Mouse (Mus musculus): ENCODE results near the gene Tgm5.
"Not testable (repeated sequence)": the region's sequence is repeated elsewhere in the genome, so short reads cannot be mapped to it uniquely, and the experiment has no call there.

Tgm5 gene

GRCm38 (mm10) chr2:121061315-121061714, 24.3 kb downstream of the Tgm5 start:
- H3K9me3 ChIP-seq (ENCODE audit: low read length) = no peaks in the 10 kb centered on the region
- no peak overlapping the region for H3K4me3 ChIP-seq (replicated peaks; ENCODE audit: low read length)

GRCm38 (mm10) chr2:121057997-121058396, 27.6 kb downstream of the Tgm5 start:
- H3K4me1 ChIP-seq (replicated peaks; ENCODE audit: low read depth, low read length) = no peaks in the 10 kb centered on the region
- H3K9me3 ChIP-seq (ENCODE audit: low read length) = no peaks in the 10 kb centered on the region
- H3K27me3 ChIP-seq (ENCODE audit: insufficient read depth, low read length) = no peaks in the 10 kb centered on the region
- TF ChIP-seq CTCF (conservative IDR thresholded peaks at IDR 0.05; ENCODE audit: low read length) (no peak), POU5F1 (IDR thresholded peaks at IDR 0.05; ENCODE audit: borderline replicate concordance, low read length) (no peak), NANOG (IDR thresholded peaks at IDR 0.05; ENCODE audit: borderline replicate concordance, low read length) (no peak)
- H3K36me3 ChIP-seq (ENCODE audit: insufficient read depth, low read length) = no peaks in the 10 kb centered on the region
- H3K4me3 ChIP-seq (replicated peaks; ENCODE audit: low read length) = no peak overlapping the region

More at GRCm38 (mm10) chr2:121061315-121061714, 24.3 kb downstream of the Tgm5 start:
- TF ChIP-seq CTCF (conservative IDR thresholded peaks at IDR 0.05; ENCODE audit: low read length) = no peak
- TF ChIP-seq NANOG (IDR thresholded peaks at IDR 0.05; ENCODE audit: borderline replicate concordance, low read length) = no peak
- no peak for TF ChIP-seq POU5F1 (IDR thresholded peaks at IDR 0.05; ENCODE audit: borderline replicate concordance, low read length)
- H3K27me3 ChIP-seq (ENCODE audit: insufficient read depth, low read length) = no peaks in the 10 kb centered on the region
- no peaks in the 10 kb centered on the region for H3K36me3 ChIP-seq (ENCODE audit: insufficient read depth, low read length)
- no peaks in the 10 kb centered on the region for H3K4me1 ChIP-seq (replicated peaks; ENCODE audit: low read depth, low read length)

DNA sequence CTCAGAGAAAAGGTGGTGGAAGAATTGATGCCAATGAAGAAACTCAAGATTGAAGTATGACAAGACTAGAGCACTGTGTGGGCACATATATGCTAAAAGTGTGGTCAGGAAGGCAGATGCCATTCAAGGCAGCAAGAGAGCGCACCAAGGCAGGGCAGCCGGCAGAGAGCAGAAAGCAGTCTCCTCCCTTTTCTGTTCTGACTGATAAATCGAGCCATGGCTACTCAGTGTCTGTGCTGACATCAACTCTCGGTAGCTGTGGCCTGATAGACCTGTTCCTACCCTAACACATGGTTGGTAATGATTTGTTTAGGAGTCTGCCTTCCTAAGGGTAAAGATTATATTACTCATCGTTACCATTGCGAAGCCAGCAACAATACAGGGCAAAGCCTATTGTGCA, 29.7 kb downstream of the Tgm5 start:
- Histone ChIP-seq H3K36me3 (ENCODE audit: insufficient read depth, low read length) (no peaks in the 10 kb centered on the region), H3K9me3 (ENCODE audit: low read length) (no peaks in the 10 kb centered on the region), H3K4me3 (replicated peaks; ENCODE audit: low read length) (no peak overlapping the region), H3K4me1 (replicated peaks; ENCODE audit: low read depth, low read length) (no peaks in the 10 kb centered on the region), H3K27me3 (ENCODE audit: insufficient read depth, low read length) (no peaks in the 10 kb centered on the region)
- TF ChIP-seq NANOG (IDR thresholded peaks at IDR 0.05; ENCODE audit: borderline replicate concordance, low read length) (no peak), CTCF (conservative IDR thresholded peaks at IDR 0.05; ENCODE audit: low read length) (no peak), POU5F1 (IDR thresholded peaks at IDR 0.05; ENCODE audit: borderline replicate concordance, low read length) (no peak)

- TF ChIP-seq CTCF (conservative IDR thresholded peaks at IDR 0.05; ENCODE audit: low read length) (no peak), POU5F1 (IDR thresholded peaks at IDR 0.05; ENCODE audit: borderline replicate concordance, low read length) (no peak)
- no peak overlapping the region for H3K4me3 ChIP-seq (replicated peaks; ENCODE audit: low read length)
- H3K27me3 ChIP-seq (ENCODE audit: insufficient read depth, low read length) = no peaks in the 10 kb centered on the region
- no peaks in the 10 kb centered on the region for H3K4me1 ChIP-seq (replicated peaks; ENCODE audit: low read depth, low read length)
- no peaks in the 10 kb centered on the region for H3K36me3 ChIP-seq (ENCODE audit: insufficient read depth, low read length)
- no peaks in the 10 kb centered on the region for H3K9me3 ChIP-seq (ENCODE audit: low read length)
These were observed 31.6 kb downstream of the Tgm5 start for GRCm38 (mm10) chr2:121054060-121054459.

GRCm38 (mm10) chr2:121052176-121052575, 33.5 kb downstream of the Tgm5 start:
- peaks cover 7% of the 10 kb centered on the region; the same call in 1 of the 2 replicates for H3K27me3 ChIP-seq (ENCODE audit: insufficient read depth, low read length)
- no peak overlapping the region for H3K4me3 ChIP-seq (replicated peaks; ENCODE audit: low read length)
- TF ChIP-seq CTCF (conservative IDR thresholded peaks at IDR 0.05; ENCODE audit: low read length) (no peak), NANOG (IDR thresholded peaks at IDR 0.05; ENCODE audit: borderline replicate concordance, low read length) (no peak), POU5F1 (IDR thresholded peaks at IDR 0.05; ENCODE audit: borderline replicate concordance, low read length) (no peak)
- H3K4me1 ChIP-seq (replicated peaks; ENCODE audit: low read depth, low read length) = 0 out of 2 replicates have a peak, but pooled peaks cover 3% of the 10 kb centered on the region
- H3K36me3 ChIP-seq (ENCODE audit: insufficient read depth, low read length) = no peaks in the 10 kb centered on the region
- H3K9me3 ChIP-seq (ENCODE audit: low read length) = no peaks in the 10 kb centered on the region

GRCm38 (mm10) chr2:121045653-121046052, 40.0 kb downstream of the Tgm5 start:
- Histone ChIP-seq H3K9me3 (ENCODE audit: low read length) (no peaks in the 10 kb centered on the region), H3K4me3 (replicated peaks; ENCODE audit: low read length) (no peak overlapping the region), H3K36me3 (ENCODE audit: insufficient read depth, low read length) (no peaks in the 10 kb centered on the region), H3K4me1 (replicated peaks; ENCODE audit: low read depth, low read length) (peaks cover 23% of the 10 kb centered on the region), H3K27me3 (ENCODE audit: insufficient read depth, low read length) (peaks cover 7% of the 10 kb centered on the region; the same call in 1 of the 2 replicates)
- TF ChIP-seq POU5F1 (IDR thresholded peaks at IDR 0.05; ENCODE audit: borderline replicate concordance, low read length) (no peak), NANOG (IDR thresholded peaks at IDR 0.05; ENCODE audit: borderline replicate concordance, low read length) (peak; percentile 77; the same call in 1 of the 2 replicates)

DNA sequence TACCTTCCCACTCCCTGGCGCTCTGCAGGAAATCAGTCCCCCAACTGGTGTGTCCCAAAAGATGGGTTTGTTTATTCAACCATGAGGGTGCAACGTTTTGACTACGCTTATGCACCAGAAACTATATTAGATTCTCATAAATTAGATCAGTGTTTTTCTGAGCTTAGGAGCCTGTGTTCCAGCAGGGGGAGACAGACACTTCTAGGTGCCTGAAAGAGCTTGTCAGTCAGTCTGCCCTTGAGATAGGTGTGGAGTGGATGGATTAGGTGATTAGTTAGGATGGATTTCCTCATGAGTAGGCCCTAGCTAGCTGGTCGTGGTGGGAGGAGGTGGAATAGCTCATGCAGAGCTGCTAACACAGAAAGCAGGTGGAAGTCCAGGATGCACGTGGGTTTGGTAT, 44.5 kb downstream of the Tgm5 start:
- no peaks in the 10 kb centered on the region for H3K36me3 ChIP-seq (ENCODE audit: insufficient read depth, low read length)
- H3K4me1 ChIP-seq (replicated peaks; ENCODE audit: low read depth, low read length) = peaks cover 13% of the 10 kb centered on the region
- H3K9me3 ChIP-seq (ENCODE audit: low read length) = no peaks in the 10 kb centered on the region
- no peaks in the 10 kb centered on the region for H3K27me3 ChIP-seq (ENCODE audit: insufficient read depth, low read length)
- TF ChIP-seq CTCF (conservative IDR thresholded peaks at IDR 0.05; ENCODE audit: low read length) (peak; percentile 46), POU5F1 (IDR thresholded peaks at IDR 0.05; ENCODE audit: borderline replicate concordance, low read length) (no peak)
- no peak overlapping the region for H3K4me3 ChIP-seq (replicated peaks; ENCODE audit: low read length)

DNA sequence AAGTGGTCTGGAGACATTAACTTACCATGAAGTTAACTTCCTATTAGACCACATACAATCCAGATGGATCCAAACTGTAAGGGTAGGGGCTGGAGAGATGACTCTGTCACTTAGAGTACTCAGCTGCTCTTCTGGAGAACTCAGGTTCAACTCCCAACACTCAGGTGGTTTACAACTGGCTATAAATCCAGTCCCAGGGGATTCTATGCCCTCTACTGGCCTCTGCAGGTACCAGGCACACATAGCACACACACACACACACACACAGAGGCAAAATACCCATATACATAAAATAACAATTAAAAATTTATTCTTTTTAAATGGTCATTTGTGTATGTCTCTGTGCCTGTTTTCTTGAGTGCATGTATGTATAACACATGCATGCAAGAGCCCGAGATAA, 46.3 kb downstream of the Tgm5 start:
- no peaks in the 10 kb centered on the region for H3K4me1 ChIP-seq (replicated peaks; ENCODE audit: low read depth, low read length)
- H3K9me3 ChIP-seq (ENCODE audit: low read length) = no peaks in the 10 kb centered on the region
- no peak overlapping the region for H3K4me3 ChIP-seq (replicated peaks; ENCODE audit: low read length)
- no peaks in the 10 kb centered on the region for H3K27me3 ChIP-seq (ENCODE audit: insufficient read depth, low read length)
- TF ChIP-seq POU5F1 (IDR thresholded peaks at IDR 0.05; ENCODE audit: borderline replicate concordance, low read length) (no peak), CTCF (conservative IDR thresholded peaks at IDR 0.05; ENCODE audit: low read length) (peak; percentile 12; the same call in 1 of the 2 replicates)
- H3K36me3 ChIP-seq (ENCODE audit: insufficient read depth, low read length) = no peaks in the 10 kb centered on the region

- not testable (repeated sequence) for H3K36me3 ChIP-seq (ENCODE audit: insufficient read depth, low read length); H3K4me3 ChIP-seq (replicated peaks; ENCODE audit: low read length); H3K27me3 ChIP-seq (ENCODE audit: insufficient read depth, low read length); H3K9me3 ChIP-seq (ENCODE audit: low read length); H3K4me1 ChIP-seq (replicated peaks; ENCODE audit: low read depth, low read length)
These were observed 46.8 kb downstream of the Tgm5 start for GRCm38 (mm10) chr2:121038851-121039250.

Data from E14TG2a.4 (cell line).